Mouse (Mus musculus) effector memory CD4-positive, alpha-beta T cell, adult 7 months (primary cell): ENCODE results near the gene Bbs2. TPM values are rescaled to one million over a fixed set of nuclear protein-coding genes. Genes with fewer than 3 reads are reported as not detected.

Source experiments
- polyA plus RNA-seq: library from polyadenylated mRNA; unstranded; fragments of 100-300 nt; shearing (Covaris generic); gene quantifications from one replicate; pipeline ENCODE4 v1.2.1, GENCODE M21; 2017

The Bbs2 gene
- 8.4 TPM for polyA plus RNA-seq

DNA sequence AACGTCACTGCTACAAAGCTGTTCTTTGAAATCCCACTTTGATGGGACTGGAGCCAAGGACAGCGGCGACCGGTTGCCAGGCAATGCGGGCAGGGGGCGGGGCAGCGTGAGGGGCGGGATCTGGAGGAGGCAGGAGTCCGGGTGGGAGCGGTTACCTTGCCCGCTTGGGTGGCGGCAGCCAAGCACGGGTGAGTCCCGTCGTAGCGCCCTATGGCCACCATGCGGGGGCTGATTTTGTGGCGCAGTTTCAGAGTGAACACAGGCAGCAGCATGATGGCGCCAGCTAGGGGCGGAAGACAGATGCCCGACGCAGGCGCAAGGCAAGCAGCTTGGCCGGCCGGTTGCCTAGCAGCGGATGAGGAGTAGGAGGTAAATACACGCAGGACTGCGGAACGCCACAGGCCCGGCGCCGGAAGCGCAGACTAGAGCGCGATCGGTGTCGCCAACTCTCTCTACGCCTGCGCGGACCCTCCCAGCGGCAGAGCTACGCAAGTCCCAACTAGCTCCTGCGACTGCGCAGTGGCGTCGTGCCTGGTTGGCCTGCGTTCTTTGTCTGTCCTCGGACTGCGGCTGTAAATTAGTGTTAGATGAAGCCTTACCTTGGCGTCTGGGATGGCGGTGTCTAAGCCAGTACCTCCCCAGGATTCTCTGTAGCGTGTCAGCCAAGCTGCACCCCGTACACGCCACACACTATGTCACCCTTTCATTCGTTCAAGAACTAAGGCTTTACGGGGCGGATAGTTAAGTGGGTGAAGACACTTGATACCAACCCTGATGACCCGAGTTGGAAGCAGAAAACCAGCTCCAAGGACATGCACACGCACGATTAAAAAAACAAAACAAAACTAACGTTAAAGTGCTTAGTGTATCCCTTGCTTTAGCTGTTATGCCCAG lies at the start of gene Bbs2:
Bbs2 (minus strand) TSS at position 848 of the 894 bp plus-strand sequence.

DNA sequence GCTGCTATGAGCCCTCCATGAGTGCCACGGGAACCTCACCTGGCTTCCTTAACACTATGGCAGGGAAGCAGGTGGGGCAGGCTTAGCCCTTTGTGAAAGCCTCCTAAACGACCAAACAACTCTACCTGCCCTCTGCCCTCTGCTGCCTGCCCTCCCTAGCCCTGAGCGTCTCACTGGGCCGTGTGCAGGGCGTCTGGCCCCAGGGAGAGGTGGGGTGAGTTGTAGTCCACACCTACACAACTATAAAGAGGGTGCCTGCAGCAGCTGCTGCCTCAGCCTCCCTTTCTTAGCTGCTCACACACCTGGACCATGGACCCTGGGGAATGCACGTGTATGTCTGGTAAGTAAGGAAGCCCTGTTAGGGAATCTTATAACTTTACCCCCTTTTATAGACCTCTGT lies 38.2 kb upstream of the Bbs2 start, which contains the start of gene Mt4:
Mt4 (plus strand) TSS at position 265 of the 400 bp plus-strand sequence.

DNA sequence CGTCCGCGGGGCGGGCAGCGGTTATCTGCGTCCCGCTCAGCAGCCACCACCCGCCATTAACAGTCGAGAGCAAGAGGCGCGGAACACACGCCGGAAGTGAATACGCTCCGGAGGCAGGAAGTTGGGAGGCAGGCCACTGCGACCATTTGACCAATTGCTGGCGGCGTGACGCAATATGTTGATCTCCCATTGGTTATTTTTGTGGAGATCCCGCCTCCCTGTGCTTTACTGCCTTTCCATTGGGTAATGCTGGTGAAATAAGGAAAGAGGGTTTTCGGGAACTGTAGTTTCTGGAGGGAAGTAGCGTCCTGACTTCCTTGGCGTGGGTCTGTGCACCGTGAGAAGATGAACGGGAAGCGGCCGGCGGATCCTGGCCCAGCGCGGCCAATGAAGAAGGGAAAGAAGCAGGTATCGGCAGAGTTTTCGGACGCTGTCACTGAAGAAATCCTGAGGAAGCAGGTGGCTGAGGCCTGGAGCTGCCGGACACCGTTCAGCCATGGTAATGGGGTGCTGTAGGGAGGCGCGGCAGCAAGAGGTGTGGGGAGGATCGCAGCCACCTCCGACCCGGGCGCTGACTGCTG lies 61.7 kb downstream of the Bbs2 start, which contains the start of the genes Nudt21 and Ogfod1:
Nudt21 (minus strand) TSS at position 88 of the 581 bp plus-strand sequence.
Ogfod1 (plus strand) TSS at position 255 of the 581 bp plus-strand sequence.

Other genes with a start within 250 kb of the Bbs2 start
- 146 TPM for gene Amfr, start 86.1 kb downstream of the Bbs2 start, polyA plus RNA-seq
- 125 TPM for gene Nudt21, start 61.9 kb downstream of the Bbs2 start, polyA plus RNA-seq
- 12.9 TPM for gene Ogfod1, start 61.7 kb downstream of the Bbs2 start, polyA plus RNA-seq
- not detected for gene Mt4, start 38.3 kb upstream of the Bbs2 start, polyA plus RNA-seq
- gene Mt3, start 53.7 kb upstream of the Bbs2 start, polyA plus RNA-seq: 2.0 TPM
- 8.0 TPM for gene Mt2, start 73.7 kb upstream of the Bbs2 start, polyA plus RNA-seq
- 59.8 TPM for gene Mt1, start 80.2 kb upstream of the Bbs2 start, polyA plus RNA-seq
- gene Nup93, start 115.6 kb upstream of the Bbs2 start, polyA plus RNA-seq: 37.0 TPM
- 0.23 TPM for gene Slc12a3, start 230.3 kb upstream of the Bbs2 start, polyA plus RNA-seq